Mouse (Mus musculus): Measurements from ENCODE around the gene Gm17409.

The Gm17409 gene

DNA sequence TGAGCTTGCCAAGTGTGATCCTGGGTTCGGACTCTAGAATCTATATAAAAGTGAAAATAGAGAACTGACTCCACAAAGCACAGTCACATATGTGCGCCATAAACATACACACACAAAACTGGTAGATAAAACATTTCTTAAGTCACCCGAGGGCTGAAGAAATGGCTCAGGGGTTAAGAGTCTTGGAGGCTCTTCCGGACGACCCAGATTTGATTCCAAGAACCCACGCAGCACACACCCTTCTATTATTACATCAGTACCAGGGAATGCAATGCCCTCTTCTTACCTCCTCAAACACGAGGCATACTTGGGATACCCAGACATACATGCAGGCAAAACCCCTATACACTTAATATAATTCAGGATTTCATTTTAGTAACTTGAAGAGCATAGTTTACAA is at the start of gene Gm17409:
Gene Gm17409, plus strand, starts transcription at position 301 of the 400 bp plus-strand sequence.
- DNase-seq (ENCODE audit: extremely low read depth, insufficient read length, low spot score) = no peak

DNA sequence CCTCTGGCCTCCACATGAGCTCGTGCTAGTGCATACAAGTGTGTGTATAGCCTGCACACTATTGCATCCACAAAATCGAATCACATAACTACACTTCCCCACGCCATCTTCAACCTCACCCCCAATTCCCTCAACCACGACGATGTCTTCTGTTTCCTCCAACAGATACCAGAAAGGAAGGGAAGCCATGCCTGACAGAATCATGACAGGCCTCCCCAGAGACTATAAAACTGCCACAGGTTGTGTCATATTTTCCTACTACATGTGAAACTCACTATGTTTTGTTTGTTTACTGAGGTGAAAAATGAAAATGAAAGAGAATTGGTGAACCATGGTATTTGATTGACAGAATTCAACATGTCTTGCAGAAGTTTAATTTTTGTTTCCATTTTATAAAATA is 46.6 kb upstream of the Gm17409 start:
- no peak for DNase-seq (ENCODE audit: extremely low read depth, insufficient read length, low spot score)

DNA sequence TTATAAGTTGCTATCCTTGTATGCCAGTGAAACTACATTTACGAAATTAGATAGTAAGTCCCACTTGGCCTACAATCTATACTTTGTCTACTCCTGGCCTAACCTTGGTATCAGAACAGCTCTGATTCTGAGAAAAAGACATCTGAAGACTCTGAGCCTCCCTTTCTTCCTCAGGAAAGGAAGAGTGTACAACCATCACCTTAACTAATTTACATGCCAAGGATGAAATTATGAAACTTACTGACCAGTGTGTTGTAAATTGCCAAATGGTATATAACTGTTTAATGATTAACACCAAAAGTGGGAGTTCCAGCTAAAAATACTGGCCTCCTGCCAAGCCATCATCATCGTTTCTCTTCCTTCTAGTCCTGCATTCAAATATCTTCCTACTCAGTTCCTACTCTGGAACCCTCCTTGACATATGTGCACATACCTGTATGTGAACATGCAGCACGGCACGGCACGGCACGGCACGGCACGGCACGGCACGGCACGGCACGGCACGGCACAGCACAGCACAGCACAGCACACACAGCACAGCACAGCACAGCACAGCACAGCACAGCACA is 44.4 kb upstream of the Gm17409 start:
- DNase-seq (ENCODE audit: extremely low read depth, insufficient read length, low spot score) = no peak

DNA sequence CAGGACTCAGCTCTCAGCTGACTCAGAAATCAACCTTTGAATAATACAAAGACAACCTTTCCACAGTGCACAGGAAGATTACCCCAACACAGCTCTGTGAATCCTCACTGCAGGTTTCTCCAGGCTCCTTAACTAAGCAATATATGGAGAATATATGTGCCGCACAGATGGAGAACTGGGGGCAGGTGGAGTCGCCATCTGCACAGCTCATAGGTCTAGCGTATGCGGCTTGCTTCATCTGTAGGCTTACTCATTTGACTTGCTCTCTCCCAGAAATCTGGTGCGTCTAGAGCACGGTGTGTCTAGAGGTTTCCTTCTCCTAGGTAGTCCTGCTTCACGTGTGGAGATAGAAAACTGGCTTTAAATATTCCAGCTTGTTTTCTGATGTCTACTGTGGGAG is 37.7 kb upstream of the Gm17409 start:
- DNase-seq (ENCODE audit: extremely low read depth, insufficient read length, low spot score) = no peak

DNA sequence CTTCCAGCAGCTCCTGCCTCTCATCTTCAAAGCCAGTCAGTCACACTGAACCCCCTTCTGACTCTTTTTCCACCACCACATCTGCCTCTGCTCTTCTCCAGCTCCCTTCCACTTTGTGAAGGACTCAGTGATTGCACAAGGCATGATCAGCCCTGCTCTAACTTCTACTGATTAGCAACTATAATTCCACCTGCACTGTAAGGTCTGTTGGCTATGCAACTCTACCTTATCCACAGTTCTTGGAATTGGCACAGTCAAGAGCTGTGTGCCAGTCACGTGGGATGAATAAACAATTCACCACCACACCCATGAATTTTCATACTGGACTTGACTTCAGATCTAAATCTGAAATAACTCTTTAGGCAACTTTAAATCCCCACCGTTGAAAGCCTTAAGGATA is 36.6 kb upstream of the Gm17409 start:
- no peak for DNase-seq (ENCODE audit: extremely low read depth, insufficient read length, low spot score)

DNA sequence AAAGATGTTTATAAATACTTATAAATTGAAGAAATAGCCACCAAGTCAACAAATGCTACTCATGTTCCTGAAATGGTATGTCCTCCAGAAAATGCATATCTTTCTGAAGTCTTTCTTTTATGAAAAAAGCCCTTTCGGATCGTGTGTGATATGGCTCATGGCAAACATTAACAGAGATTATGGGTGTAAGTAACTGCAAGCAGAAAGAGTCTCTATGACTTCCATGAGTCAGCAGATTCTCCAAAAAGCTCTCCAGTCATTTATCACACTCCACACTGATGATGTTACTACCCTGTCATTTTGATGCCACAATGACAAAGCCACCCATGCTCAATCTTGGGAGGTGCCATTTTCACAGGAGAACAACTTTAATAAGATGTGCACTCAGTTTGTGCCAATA is 35.5 kb upstream of the Gm17409 start:
- DNase-seq (ENCODE audit: extremely low read depth, insufficient read length, low spot score) = no peak

DNA sequence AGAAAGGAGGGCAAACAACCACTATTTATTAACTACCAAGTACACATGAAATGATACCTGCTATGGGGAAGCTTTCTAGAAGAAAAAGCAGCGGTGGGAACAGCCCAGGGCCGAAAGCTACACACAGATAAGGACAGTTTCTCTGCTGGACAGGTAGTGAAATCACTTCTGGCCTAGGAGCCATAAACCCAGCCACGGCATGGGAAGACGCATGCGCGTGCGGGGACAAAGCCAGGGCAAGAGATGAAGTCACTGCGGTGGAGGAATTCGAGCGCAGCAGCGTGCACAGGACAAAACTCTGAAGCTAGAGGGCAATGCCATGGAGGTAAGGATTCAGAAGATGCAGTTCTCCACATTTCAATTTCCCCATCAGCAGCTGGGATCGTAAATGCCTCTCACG is 34.4 kb upstream of the Gm17409 start:
- DNase-seq (ENCODE audit: extremely low read depth, insufficient read length, low spot score) = no peak

DNA sequence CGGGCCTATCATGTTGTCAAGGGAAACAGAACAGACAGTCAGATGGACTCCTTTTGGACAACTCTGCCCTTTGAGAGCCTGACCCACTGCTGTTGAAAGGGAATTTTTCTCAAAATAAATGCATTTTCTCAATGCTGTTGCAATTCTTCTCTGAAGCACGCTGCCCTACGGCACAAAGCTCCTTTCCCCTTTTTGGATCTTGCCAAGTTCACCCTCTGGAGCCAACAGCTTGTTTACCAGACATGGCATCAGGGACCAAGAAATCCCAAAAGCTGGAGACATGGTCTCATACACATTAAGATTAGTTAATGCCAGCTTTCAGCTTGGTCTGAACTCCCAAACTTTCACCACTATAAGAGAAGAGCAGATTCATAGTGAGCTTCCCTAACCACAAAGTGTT is 33.0 kb upstream of the Gm17409 start:
- DNase-seq (ENCODE audit: extremely low read depth, insufficient read length, low spot score) = no peak

DNA sequence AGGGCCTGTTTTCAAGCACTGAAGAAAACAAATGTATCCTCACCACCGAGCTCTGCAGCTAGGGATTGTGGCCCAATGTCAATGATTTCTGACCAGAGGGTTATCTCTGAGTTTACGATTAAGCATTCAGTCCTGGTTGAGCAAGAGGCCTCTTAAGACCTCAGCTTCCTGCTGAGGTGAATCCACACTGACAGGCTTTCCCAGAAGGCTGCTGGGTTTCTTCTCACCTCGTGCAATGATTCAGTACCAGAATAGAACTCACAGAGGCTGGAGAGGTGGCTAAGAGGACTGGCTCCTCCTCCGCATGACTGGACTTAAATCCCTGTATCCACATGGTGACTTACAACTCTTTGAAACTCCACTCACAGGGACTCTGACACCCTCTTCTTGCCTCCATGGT is 26.8 kb upstream of the Gm17409 start:
- no peak for DNase-seq (ENCODE audit: extremely low read depth, insufficient read length, low spot score)

DNA sequence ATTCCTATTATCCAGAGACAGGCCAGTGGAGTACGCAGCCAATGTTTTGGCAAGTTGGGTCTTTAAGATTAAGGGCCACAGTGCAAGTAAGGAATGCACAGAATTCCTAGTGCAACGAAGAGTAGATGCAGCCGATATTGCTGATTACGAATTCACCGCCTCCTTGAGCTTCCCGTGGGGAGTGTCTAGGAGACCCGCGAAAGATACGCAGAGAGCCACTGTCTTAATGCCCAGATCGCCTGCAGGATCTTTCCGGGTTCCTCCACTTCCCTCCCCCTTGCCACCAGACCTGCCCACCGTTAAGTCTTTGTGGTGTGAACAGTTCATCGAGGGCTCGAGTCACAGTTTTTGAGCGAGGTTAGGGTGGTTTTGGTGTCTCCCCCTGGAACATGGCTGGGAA is 22.9 kb upstream of the Gm17409 start:
- no peak for DNase-seq (ENCODE audit: extremely low read depth, insufficient read length, low spot score)

DNA sequence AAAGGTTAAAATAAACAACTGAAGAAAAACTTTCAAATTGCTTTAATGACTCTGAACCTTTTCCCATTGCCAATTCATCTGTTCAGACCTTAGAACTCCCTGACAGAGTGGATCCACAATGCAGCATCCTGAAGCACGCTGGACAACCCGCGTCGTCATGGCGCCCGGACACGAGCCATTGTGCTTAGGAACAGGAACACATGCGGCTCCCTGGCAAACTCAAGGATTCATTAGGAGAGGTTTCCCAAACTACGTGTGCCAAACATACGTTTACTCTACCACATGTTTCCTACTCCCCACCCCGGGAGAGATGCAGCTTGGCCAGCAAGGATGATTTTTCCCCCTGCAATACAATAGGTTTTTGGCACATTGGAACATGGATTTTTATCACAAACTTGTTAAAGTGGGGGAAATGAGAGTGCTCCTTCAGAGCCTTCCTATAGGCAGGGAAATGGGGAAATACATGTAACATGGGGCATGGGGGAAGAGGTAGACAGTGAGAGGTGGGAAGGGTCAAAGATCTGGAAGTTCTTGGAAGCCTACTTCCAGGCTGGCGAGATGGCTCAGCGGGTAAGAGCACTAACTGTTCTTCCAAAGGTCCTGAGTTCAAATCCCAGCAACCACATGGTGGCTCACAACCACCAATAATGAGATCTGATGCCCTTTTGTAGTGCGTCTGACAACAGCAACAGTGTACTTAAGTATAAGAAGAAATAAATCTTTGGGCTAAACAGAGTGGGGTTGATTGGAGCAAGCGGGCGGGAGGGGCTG is 15.6 kb upstream of the Gm17409 start:
- DNase-seq (ENCODE audit: extremely low read depth, insufficient read length, low spot score) = no peak

DNA sequence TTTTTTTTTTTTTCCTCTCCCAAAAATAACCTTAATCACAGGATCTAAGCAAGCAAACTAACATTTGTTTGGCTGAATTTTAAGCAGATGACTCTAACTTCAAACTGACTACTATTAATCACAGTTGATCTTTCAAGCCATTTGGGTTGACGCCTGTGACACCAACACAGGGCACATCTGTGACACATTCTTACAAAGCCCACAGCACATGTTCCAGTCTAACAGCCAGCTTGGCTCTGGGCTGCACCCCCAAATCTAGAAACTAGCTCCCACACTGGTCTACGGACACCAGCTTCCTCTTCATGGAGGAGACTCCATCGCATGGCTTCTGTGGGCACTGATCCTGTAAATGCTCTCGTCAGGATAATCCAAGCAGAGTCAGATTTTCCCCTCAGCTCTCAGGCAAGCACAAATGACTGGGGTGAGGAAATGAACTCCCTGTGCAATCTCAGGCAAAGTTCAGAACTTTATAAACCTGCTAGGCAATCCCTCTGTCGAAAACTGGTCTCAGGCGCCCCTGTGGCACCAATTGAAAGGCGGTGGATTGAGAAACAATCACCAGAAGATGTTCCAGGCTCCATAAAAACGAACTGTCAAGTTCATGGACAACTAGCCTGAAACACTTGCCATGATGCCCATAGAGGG is 13.0 kb upstream of the Gm17409 start:
- no peak for DNase-seq (ENCODE audit: extremely low read depth, insufficient read length, low spot score)

DNA sequence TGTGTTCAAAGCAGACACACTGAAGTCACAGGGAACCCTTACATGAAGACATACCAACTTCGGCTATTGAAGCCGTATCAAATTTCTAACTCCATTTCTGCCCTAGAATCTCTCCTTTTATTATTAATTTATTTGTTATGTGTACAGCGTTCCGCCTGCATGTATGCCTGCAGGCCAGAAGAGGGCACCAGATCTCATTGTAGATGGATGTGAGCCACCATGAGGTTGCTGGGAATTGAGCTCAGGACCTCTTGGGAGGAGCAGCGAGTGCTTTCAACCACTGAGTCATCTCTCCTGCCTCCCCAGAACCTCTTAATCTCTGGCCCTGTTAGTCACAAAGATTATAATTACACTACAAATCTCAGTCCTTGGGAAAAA is 12.4 kb upstream of the Gm17409 start:
- no peak for DNase-seq (ENCODE audit: extremely low read depth, insufficient read length, low spot score)

DNA sequence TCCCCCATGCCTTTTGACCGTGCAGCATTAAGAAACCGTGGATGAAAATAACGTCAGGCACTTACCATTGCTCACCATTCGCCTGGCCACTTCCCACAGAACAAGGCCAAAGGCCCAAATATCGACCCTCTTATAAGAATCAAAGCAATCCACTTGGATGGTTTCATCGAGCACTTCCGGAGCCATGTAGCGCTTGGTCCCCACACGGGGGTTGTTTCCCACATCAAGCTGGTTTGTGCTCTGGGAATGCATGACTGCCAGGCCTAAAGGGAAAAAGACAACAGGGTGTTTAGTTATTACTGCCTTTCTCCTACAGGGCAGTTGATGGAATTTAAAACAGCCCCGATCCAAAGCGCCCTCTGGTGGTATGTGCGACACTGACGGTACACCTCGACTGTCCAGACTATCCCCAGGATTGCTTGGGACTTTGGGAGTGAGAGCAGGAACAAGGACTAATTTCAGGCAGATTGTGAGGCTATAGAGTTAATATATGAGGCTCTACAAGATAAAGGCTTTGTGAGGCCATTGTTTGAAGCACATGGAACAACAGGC is 11.0 kb upstream of the Gm17409 start:
- no peak for DNase-seq (ENCODE audit: extremely low read depth, insufficient read length, low spot score)

DNA sequence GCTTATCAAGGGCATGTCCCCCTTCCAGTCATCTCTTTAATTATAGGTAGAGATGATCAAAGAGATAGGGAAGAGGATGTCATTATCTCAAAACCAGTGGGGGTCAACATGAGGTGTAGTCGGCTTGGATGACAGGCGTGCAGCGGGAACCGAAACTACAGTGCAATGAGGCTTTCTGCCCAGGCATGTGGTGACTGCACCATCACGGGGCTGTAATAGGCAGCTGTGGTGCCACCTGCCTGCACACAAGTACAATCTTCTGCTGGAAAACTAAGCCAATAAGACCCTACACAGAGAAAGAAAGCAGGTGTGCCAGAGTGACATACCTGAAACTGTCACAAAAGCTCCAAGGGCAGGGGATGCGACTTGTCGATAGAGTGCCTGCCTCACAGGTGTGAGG is 374 bp downstream of the Gm17409 start:
- no peak for DNase-seq (ENCODE audit: extremely low read depth, insufficient read length, low spot score)

DNA sequence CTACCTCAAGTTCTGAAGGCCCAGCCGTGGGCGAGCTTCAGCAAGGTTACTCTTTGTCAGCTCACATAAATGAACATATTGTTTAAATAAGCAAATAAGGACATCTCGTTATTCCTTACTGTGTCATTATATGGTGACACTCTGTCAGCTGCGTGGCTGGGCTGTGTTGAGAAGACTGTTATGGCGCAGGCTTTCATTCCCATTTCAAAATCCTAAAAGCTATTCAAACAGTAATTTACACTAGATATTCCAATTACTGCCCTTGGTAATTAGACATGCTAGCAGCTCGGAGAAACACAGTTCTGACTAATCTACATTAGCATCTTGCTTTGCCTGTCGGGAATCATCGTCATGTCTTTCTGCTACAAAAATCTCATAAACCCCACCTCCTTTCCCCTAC is 5.7 kb downstream of the Gm17409 start:
- DNase-seq (ENCODE audit: extremely low read depth, insufficient read length, low spot score) = no peak

DNA sequence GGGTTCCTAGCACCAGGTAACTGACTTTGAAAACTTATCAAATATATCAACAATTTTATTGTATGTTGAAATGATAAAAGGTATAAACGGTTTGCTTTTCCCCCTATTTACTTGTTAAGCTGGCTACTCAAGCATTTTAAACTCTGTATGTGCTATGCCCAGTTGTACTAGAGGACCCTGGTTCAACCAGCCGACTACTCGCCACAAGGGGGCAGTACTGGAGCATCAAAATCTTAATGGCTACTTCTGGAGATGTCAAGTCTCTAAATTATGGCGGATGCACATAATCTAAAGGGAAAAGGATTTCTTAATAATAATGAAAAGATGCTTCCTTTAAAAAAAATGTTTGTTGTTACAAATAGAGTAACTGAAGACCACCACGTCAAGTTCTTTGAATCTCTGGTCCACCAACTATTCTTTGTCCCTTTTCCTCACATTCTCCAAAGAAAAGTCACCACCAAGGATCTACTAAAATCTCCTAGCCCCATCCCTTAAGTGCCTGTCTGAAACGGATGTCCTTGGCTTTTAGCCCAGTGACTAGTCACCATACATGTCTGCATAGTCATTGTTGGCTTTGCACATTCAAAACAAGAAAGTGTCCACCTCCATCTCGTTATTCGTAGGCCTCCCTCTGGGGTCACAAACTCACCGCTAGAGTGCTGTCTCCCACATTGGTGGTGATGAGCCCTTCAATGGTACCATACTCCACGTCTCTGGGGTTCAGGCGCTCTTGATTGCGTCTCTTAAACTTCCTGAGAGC is 7.2 kb downstream of the Gm17409 start:
- DNase-seq (ENCODE audit: extremely low read depth, insufficient read length, low spot score) = peak; percentile 26

DNA sequence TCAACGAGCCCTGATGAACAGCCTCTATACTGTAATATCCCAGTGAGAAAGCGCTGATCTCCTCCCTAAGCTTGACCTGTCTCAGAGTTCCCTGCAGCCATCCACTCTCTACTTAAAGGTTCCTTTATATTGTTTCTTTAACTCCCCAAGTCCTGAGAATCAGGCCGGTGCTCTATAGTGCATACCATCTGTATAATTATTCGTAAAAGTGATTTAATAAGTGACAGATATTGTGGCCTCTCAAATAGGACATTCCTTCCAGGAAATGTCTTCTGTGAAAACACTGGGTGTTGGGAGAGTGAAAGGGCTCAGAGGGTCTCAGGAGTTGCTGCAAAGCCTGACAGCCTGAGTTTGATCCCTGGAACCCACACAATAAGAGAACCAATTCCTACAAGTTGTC is 8.2 kb downstream of the Gm17409 start:
- DNase-seq (ENCODE audit: extremely low read depth, insufficient read length, low spot score) = no peak

DNA sequence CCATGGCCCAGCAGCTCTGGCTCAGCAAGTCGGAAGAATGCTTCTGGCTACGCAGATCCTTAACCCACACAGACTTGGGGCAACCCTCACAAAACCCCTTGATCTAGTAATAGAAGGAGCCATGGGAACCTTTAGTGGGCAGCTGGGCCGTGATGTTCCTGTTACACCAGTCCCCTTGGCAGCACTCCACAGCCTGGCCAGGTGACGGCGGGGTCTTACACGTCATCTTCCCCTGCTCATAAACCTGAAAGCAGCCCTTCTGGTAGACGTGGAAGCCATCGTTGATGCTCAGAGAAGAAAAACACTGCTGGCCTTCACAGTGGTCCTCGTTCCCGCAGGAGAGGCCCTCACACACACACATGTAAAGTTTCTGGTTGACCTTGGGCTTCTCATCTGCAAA is 9.6 kb downstream of the Gm17409 start:
- DNase-seq (ENCODE audit: extremely low read depth, insufficient read length, low spot score) = no peak

DNA sequence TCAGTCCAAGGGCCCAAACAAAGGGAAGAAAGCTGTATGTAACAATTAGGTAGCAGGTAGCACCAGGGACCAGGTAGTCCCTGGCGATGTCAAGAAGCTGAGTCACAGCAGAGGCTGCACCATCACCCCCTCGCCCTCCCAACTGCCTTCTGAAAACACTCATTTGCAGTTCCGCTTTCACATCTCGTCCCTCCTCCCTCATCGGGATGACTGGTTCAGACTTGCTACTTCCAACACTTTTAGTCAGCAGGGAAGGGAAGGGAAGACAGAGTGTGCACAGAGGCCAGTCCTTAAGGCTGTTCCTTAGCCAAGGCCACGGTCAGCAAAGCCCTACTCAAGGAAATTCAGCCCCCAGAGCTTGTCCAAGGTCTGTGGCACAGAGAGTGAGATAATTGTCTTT is 10.8 kb downstream of the Gm17409 start:
- DNase-seq (ENCODE audit: extremely low read depth, insufficient read length, low spot score) = no peak

DNA sequence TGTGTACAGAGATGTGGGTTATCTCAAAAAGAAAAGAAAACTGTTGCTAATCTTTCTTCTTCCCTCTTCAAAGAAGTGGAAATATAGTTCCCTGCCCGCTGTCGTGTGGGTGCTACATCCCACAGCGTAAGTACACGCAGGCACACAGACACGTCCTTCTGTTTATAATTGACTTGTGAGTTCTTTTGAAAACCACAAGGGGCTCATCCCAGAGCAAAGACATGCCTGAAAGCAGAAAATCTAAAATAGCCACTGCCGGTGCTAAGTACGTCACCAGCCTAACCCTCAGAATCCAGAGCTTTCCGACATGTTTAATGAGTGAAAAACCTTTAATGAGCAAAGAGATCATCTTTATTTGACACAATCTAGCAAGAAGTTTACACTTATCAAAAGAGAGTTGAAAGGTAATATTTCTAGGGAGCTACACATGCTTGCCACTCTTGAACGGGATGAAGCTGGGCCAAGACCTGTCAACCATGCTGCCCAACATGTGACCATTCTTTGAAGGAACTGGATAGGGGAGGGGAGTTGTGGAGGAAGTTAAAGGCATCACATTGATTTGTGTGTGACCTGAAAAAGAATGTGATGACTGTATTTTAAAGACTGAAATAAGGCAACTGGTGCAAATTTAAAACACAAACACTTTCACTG is 11.7 kb downstream of the Gm17409 start:
- DNase-seq (ENCODE audit: extremely low read depth, insufficient read length, low spot score) = no peak

Measured in 3134 (cell line).